Mouse (Mus musculus) limb, embryonic 11.5 days (tissue): ENCODE data around the gene Dexi. TPM values are rescaled to one million over a fixed set of nuclear protein-coding genes. Genes with fewer than 3 reads are reported as not detected.

Experiments
- ATAC-seq: fragments of 200-750 bp; cut with Nextera tagmentation; 2 replicates; pipeline ENCODE4 v1.8.0; 2017; ENCODE audit warnings: low read depth; ENCODE audit not compliant: insufficient number of reproducible peaks, low FRiP score, low TSS enrichment
- DNase-seq: peaks from one replicate; pipeline ENCODE4 v3.0.0-alpha.2; 2015; ENCODE audit warnings: low spot score
- H3K27ac ChIP-seq: fragments of 300-500 bp; sonication (generic); replicated peaks from 2 replicates; pipeline ENCODE4 v1.5.1; 2014; ENCODE audit warnings: low read depth, mild to moderate bottlenecking, low read length
- H3K27me3 ChIP-seq: fragments of 300-500 bp; sonication (generic); 2 replicates; pipeline ENCODE4 v1.6.1; 2014; ENCODE audit warnings: mild to moderate bottlenecking, low read length, mixed read lengths; ENCODE audit not compliant: control insufficient read depth, insufficient read depth
- H3K36me3 ChIP-seq: fragments of 300-500 bp; sonication (generic); 2 replicates; pipeline ENCODE4 v1.6.1; 2014; ENCODE audit warnings: mild to moderate bottlenecking, low read length, moderate library complexity, mixed read lengths; ENCODE audit not compliant: control insufficient read depth, insufficient read depth
- H3K4me1 ChIP-seq: fragments of 300-500 bp; sonication (generic); 2 replicates; pipeline ENCODE4 v1.6.1; 2014; ENCODE audit warnings: low read length, mixed read lengths; ENCODE audit not compliant: control insufficient read depth, insufficient read depth
- H3K4me2 ChIP-seq: fragments of 300-500 bp; sonication (generic); 2 replicates; pipeline ENCODE4 v1.6.1; 2014; ENCODE audit warnings: low read depth, mild to moderate bottlenecking, moderate library complexity; ENCODE audit not compliant: severe bottlenecking
- H3K4me3 ChIP-seq: fragments of 300-500 bp; sonication (generic); 2 replicates; pipeline ENCODE4 v1.5.1; 2014; ENCODE audit warnings: low read depth, low read length
- H3K9ac ChIP-seq: fragments of 300-500 bp; sonication (generic); 2 replicates; pipeline ENCODE4 v1.6.1; 2014; ENCODE audit warnings: mild to moderate bottlenecking, low read length
- H3K9me3 ChIP-seq: fragments of 300-500 bp; sonication (generic); 2 replicates; pipeline ENCODE4 v1.6.1; 2016; ENCODE audit warnings: low read length; ENCODE audit not compliant: control insufficient read depth
- WGBS: fragments of 180-500 bp; shearing (Covaris S2); extraction: QIAGEN DNeasy Blood & Tissue Kit; methylation state at CpG from one replicate; pipeline ENCODE4 v1.1.7; 2014; 5-methylcytosine and 5-hydroxymethylcytosine counted together
- polyA plus RNA-seq: library from polyadenylated mRNA; unstranded; fragments of >200 nt; fragmentation: Nextera tagmentation; extraction: Ambion mirVana; gene quantifications from 2 replicates; pipeline ENCODE4 v1.2.1, GENCODE M21; 2014

The Dexi gene
- polyA plus RNA-seq, 1 experiment from 2014 or later: 30.6 TPM

- H3K9me3 ChIP-seq: no peaks in the 10 kb centered on the region
- no peaks in the 10 kb centered on the region for H3K4me1 ChIP-seq
- no peak overlapping the region for H3K4me3 ChIP-seq
- H3K4me2 ChIP-seq: no peak overlapping the region
- ATAC-seq: no peak
- no peaks in the 10 kb centered on the region for H3K36me3 ChIP-seq
- no peaks in the 10 kb centered on the region for H3K27me3 ChIP-seq
- H3K27ac ChIP-seq: no peak overlapping the region
- DNase-seq: no peak
- 74% methylated on average over 3 of the region's 3 CpGs for WGBS
- no peak overlapping the region for H3K9ac ChIP-seq
Observed at GRCm38 (mm10) chr16:10474956-10475355, 67.9 kb downstream of the Dexi start.

GRCm38 (mm10) chr16:10471950-10472349 is 70.9 kb downstream of the Dexi start:
- Histone ChIP-seq H3K27ac (no peak overlapping the region), H3K4me1 (no peaks in the 10 kb centered on the region), H3K4me3 (no peak overlapping the region), H3K4me2 (no peak overlapping the region), H3K9ac (no peak overlapping the region), H3K9me3 (no peaks in the 10 kb centered on the region), H3K36me3 (no peaks in the 10 kb centered on the region), H3K27me3 (no peaks in the 10 kb centered on the region)
- ATAC-seq (no peak), DNase-seq (no peak)
- 89% methylated on average over 3 of the region's 3 CpGs for WGBS

- H3K9me3 ChIP-seq: no peaks in the 10 kb centered on the region
- H3K4me1 ChIP-seq: peaks cover 5% of the 10 kb centered on the region; the same call in 1 of the 2 replicates
- H3K4me2 ChIP-seq: no peak overlapping the region
- DNase-seq: no peak
- no peaks in the 10 kb centered on the region for H3K27me3 ChIP-seq
- no peak overlapping the region for H3K27ac ChIP-seq
- H3K36me3 ChIP-seq: no peaks in the 10 kb centered on the region
- no peak for ATAC-seq
- H3K4me3 ChIP-seq: no peak overlapping the region
- WGBS: 85% methylated on average over 1 of the region's 1 CpGs
- no peak overlapping the region for H3K9ac ChIP-seq
Observed at GRCm38 (mm10) chr16:10468201-10468600, 74.7 kb downstream of the Dexi start.

- no peak overlapping the region for H3K27ac ChIP-seq
- 35% methylated on average over 11 of the region's 11 CpGs for whole genome bisulfite sequencing
Observed at GRCm38 (mm10) chr16:10467391-10468107, 75.3 kb downstream of the Dexi start.

GRCm38 (mm10) chr16:10465011-10465681 is 77.7 kb downstream of the Dexi start:
- H3K4me1 ChIP-seq: peaks cover 5% of the 10 kb centered on the region; the same call in 1 of the 2 replicates

More at GRCm38 (mm10) chr16:10467391-10468107, 75.3 kb downstream of the Dexi start:
- no peak for ATAC-seq
- Histone ChIP-seq H3K4me1 (peaks cover 5% of the 10 kb centered on the region; the same call in 1 of the 2 replicates), H3K4me3 (no peak overlapping the region), H3K36me3 (no peaks in the 10 kb centered on the region), H3K4me2 (no peak overlapping the region), H3K27me3 (no peaks in the 10 kb centered on the region), H3K9me3 (no peaks in the 10 kb centered on the region), H3K9ac (no peak overlapping the region)
- no peak for DNase-seq

GRCm38 (mm10) chr16:10461178-10461577 is 81.7 kb downstream of the Dexi start:
- DNase-seq (no peak), ATAC-seq (no peak)
- peaks cover 5% of the 10 kb centered on the region; the same call in 1 of the 2 replicates for H3K4me1 ChIP-seq
- no peak overlapping the region for H3K27ac ChIP-seq
- no peak overlapping the region for H3K9ac ChIP-seq
- 88% methylated on average over 2 of the region's 2 CpGs for WGBS
- no peaks in the 10 kb centered on the region for H3K9me3 ChIP-seq
- H3K4me3 ChIP-seq: no peak overlapping the region
- no peak overlapping the region for H3K4me2 ChIP-seq
- H3K27me3 ChIP-seq: no peaks in the 10 kb centered on the region
- H3K36me3 ChIP-seq: no peaks in the 10 kb centered on the region

More at GRCm38 (mm10) chr16:10465011-10465681, 77.7 kb downstream of the Dexi start:
- ATAC-seq (no peak), DNase-seq (no peak)
- Histone ChIP-seq H3K4me3 (no peak overlapping the region), H3K36me3 (no peaks in the 10 kb centered on the region), H3K27ac (no peak overlapping the region), H3K9ac (no peak overlapping the region), H3K27me3 (no peaks in the 10 kb centered on the region), H3K9me3 (no peaks in the 10 kb centered on the region), H3K4me2 (no peak overlapping the region)
- 11% methylated on average over 4 of the region's 4 CpGs for WGBS

GRCm38 (mm10) chr16:10460188-10460587 is 82.7 kb downstream of the Dexi start:
- 81% methylated on average over 2 of the region's 2 CpGs for WGBS
- no peak overlapping the region for H3K4me2 ChIP-seq
- H3K9ac ChIP-seq: no peak overlapping the region
- H3K4me1 ChIP-seq: peaks cover 9% of the 10 kb centered on the region
- no peak for ATAC-seq
- no peaks in the 10 kb centered on the region for H3K27me3 ChIP-seq
- no peak for DNase-seq
- H3K4me3 ChIP-seq: no peak overlapping the region
- H3K27ac ChIP-seq: no peak overlapping the region
- no peaks in the 10 kb centered on the region for H3K9me3 ChIP-seq
- H3K36me3 ChIP-seq: no peaks in the 10 kb centered on the region

GRCm38 (mm10) chr16:10454583-10454974 is 88.3 kb downstream of the Dexi start:
- Histone ChIP-seq H3K9me3 (no peaks in the 10 kb centered on the region), H3K27ac (peak overlapping the region; percentile 59), H3K4me3 (no peak overlapping the region), H3K36me3 (no peaks in the 10 kb centered on the region), H3K9ac (no peak overlapping the region), H3K4me2 (0 out of 2 replicates have a peak overlapping the region, but pooled peaks have one; percentile 10), H3K27me3 (no peaks in the 10 kb centered on the region), H3K4me1 (peaks cover 19% of the 10 kb centered on the region)
- DNase-seq: peak; percentile 75
- peak; percentile 69 for ATAC-seq
- WGBS: 7% methylated on average over 3 of the region's 3 CpGs
